Mouse (Mus musculus) spleen, adult 2 months (tissue): Measurements from ENCODE around the gene Ndc1.

Source experiments
- CTCF ChIP-seq: fragments of 200-500 bp; IDR thresholded peaks from 2 replicates; pipeline ENCODE4 v1.5.1; 2011; ENCODE audit warnings: mild to moderate bottlenecking, inconsistent platforms; ENCODE audit not compliant: insufficient read depth, insufficient read length, insufficient replicate concordance; ENCODE audit errors: extremely low read depth
- POLR2A ChIP-seq: fragments of 200-500 bp; IDR thresholded peaks from 2 replicates; pipeline ENCODE4 v1.6.1; 2011; ENCODE audit warnings: low read depth, low read length, inconsistent platforms

- TF ChIP-seq POLR2A (no peak), CTCF (no peak)
These were observed 11.4 kb downstream of the Ndc1 start for GRCm38 (mm10) chr4:107378954-107379353.
